In genomic region chr14:121776749-121777148, GRCm38 (mm10) we compare ENCODE assay signal across 11 mouse cellular contexts. TPM values are rescaled to one million over a fixed set of nuclear protein-coding genes. Genes with fewer than 3 reads are reported as not detected.
A peak's percentile ranks its signal among the peaks of the same experiment; 100 is the strongest.
DNase-seq lines count a peak whose midpoint lies in the region; ATAC-seq and TF ChIP-seq lines count a peak whose summit lies in the region.
"Had no signal": no experiment of that assay in that cellular context is flagged by ENCODE, and none has a peak within 500 bp of the region (broad histone marks: within the 10 kb centered on the region; RNA-seq: fewer than 3 reads in every experiment).

No protein-coding gene starts in this region.

- no peak overlapping the region for H3K9ac ChIP-seq in liver, embryonic 12.5 days
- H3K9ac ChIP-seq: limb, embryonic 13.5 days had no signal

- WGBS in cerebellum, adult 2 months: 90% methylated on average over 4 of the region's 4 CpGs
- 69% methylated on average over 4 of the region's 4 CpGs for WGBS in liver, embryonic 12.5 days (ENCODE audit: insufficient replicate concordance)

- no peaks in the 10 kb centered on the region for H3K27me3 ChIP-seq in cerebellum, adult 2 months (ENCODE audit: control insufficient read depth, insufficient read depth, low read length)
- H3K27me3 ChIP-seq in liver, embryonic 12.5 days (replicated peaks): no peaks in the 10 kb centered on the region
- no peaks in the 10 kb centered on the region for H3K27me3 ChIP-seq in E14TG2a.4 (ENCODE audit: insufficient read depth, low read length)

- ATAC-seq in liver, embryonic 12.5 days: no peak

- DNase-seq in cerebellum, adult 2 months: no peak
- DNase-seq in cerebellum, adult 18-20 months: no peak
- peak; percentile 11 for DNase-seq in liver
- DNase-seq in retina, embryonic 14.5 days (ENCODE audit: low spot score): no peak
- no peak for DNase-seq in cerebellum, adult 11-12 months
- DNase-seq: heart, postnatal 4 days; kidney, adult 18-20 months had no signal

- no peak overlapping the region for H3K27ac ChIP-seq in cerebellum, adult 2 months (ENCODE audit: insufficient read depth, low read length)
- H3K27ac ChIP-seq in liver, embryonic 12.5 days: no peak overlapping the region
- no peak overlapping the region for H3K27ac ChIP-seq in cortical plate, adult 2 months (ENCODE audit: insufficient read depth, low read length)
- H3K27ac ChIP-seq: limb, embryonic 13.5 days had no signal

- H3K4me1 ChIP-seq in cerebellum, adult 2 months (ENCODE audit: control insufficient read depth, insufficient read depth, low read length): peaks cover 7% of the 10 kb centered on the region; the same call in 1 of the 2 replicates
- peaks cover 31% of the 10 kb centered on the region for H3K4me1 ChIP-seq in liver, embryonic 12.5 days
- H3K4me1 ChIP-seq in E14TG2a.4 (replicated peaks; ENCODE audit: low read depth, low read length): no peaks in the 10 kb centered on the region; the same call in 1 of the 2 replicates
- no peaks in the 10 kb centered on the region for H3K4me1 ChIP-seq in cortical plate, adult 2 months (ENCODE audit: control insufficient read depth, insufficient read depth, low read length)

- no peak for TF ChIP-seq POLR2A in cerebellum, adult 2 months (IDR thresholded peaks at IDR 0.05; ENCODE audit: borderline replicate concordance, insufficient read depth, low read length)
- TF ChIP-seq POLR2A in cortical plate, adult 2 months (IDR thresholded peaks at IDR 0.05; ENCODE audit: extremely low read depth, insufficient read depth, low read length): no peak

- no peak overlapping the region for H3K4me3 ChIP-seq in cerebellum, adult 2 months (replicated peaks; ENCODE audit: insufficient read depth, low read depth, low read length)
- no peak overlapping the region for H3K4me3 ChIP-seq in liver, embryonic 12.5 days
- H3K4me3 ChIP-seq in E14TG2a.4 (replicated peaks; ENCODE audit: low read length): no peak overlapping the region
- H3K4me3 ChIP-seq in cortical plate, adult 2 months (ENCODE audit: insufficient read depth, low read length): no peak overlapping the region
- H3K4me3 ChIP-seq: limb, embryonic 13.5 days had no signal

- peak; percentile 37; the same call in 1 of the 2 replicates for TF ChIP-seq CTCF in cerebellum, adult 2 months (IDR thresholded peaks at IDR 0.05; ENCODE audit: borderline replicate concordance, insufficient read depth, low read depth, low read length)
- peak; percentile 100 for TF ChIP-seq CTCF in E14TG2a.4 (conservative IDR thresholded peaks at IDR 0.05; ENCODE audit: low read length)
- TF ChIP-seq CTCF in cortical plate, adult 2 months (IDR thresholded peaks at IDR 0.05; ENCODE audit: extremely low read depth, insufficient read depth, low read length): peak; percentile 28; the same call in 1 of the 2 replicates

- H3K4me2 ChIP-seq in liver, embryonic 12.5 days: no peak overlapping the region
- H3K4me2 ChIP-seq: limb, embryonic 13.5 days had no signal

- H3K9me3 ChIP-seq in liver, embryonic 12.5 days (replicated peaks): no peaks in the 10 kb centered on the region
- no peaks in the 10 kb centered on the region for H3K9me3 ChIP-seq in E14TG2a.4 (ENCODE audit: low read length)
- H3K9me3 ChIP-seq: limb, embryonic 13.5 days had no signal

- H3K36me3 ChIP-seq in liver, embryonic 12.5 days: no peaks in the 10 kb centered on the region
- 0 out of 2 replicates have a peak, but pooled peaks cover 3% of the 10 kb centered on the region for H3K36me3 ChIP-seq in E14TG2a.4 (ENCODE audit: insufficient read depth, low read length)
- H3K36me3 ChIP-seq: limb, embryonic 13.5 days had no signal

RNA-seq across cellular contexts. Expression of gene Dock9, which starts 20.9 kb away (rescaled TPM):
- 140 TPM in 2 replicates for polyA plus RNA-seq in cerebellum, adult 2 months (2012; rRNA removed)
- 2.0 and 2.7 TPM in 2 replicates for polyA plus RNA-seq in liver, embryonic 12.5 days (2016; fragmentation: Nextera tagmentation; extraction: Ambion mirVana)
- 68.4 and 74.9 TPM in 2 replicates for polyA plus RNA-seq in cortical plate, adult 2 months (2012; rRNA removed)

Comparison
In these comparisons a context has a peak if more than half of its experiments do, and no peak if none do; other contexts are left out.
1. CTCF ChIP-seq: peak in every context shown above with its lines; median percentile 100 in E14TG2a.4; 37 in cerebellum, adult 2 months; 28 in cortical plate, adult 2 months.
2. RNA of gene Dock9, which starts 20.9 kb away (polyA plus RNA-seq): 140 TPM in cerebellum, adult 2 months and 68.4 to 74.9 TPM in cortical plate, adult 2 months; 2.0 to 2.7 TPM in liver, embryonic 12.5 days; every median in the first group is over 10 times any median in the second.